Mouse (Mus musculus) spleen, adult 2 months (tissue): ENCODE data around the gene Sympk.

Source experiments
- CTCF ChIP-seq: fragments of 200-500 bp; IDR thresholded peaks from 2 replicates; pipeline ENCODE4 v1.5.1; 2011; ENCODE audit warnings: mild to moderate bottlenecking, inconsistent platforms; ENCODE audit not compliant: insufficient read depth, insufficient read length, insufficient replicate concordance; ENCODE audit errors: extremely low read depth
- POLR2A ChIP-seq: fragments of 200-500 bp; IDR thresholded peaks from 2 replicates; pipeline ENCODE4 v1.6.1; 2011; ENCODE audit warnings: low read depth, low read length, inconsistent platforms

- TF ChIP-seq CTCF (no peak), POLR2A (no peak)
Observed at GRCm38 (mm10) chr7:19084921-19085473, 60.8 kb downstream of the Sympk start.
